Mouse (Mus musculus): ENCODE results near the gene Krt90.

GRCm38 (mm10) chr15:101558034-101558646, 4.6 kb downstream of the Krt90 start:
- TF ChIP-seq CTCF (IDR thresholded peaks at IDR 0.05; ENCODE audit: low read depth) (no peak), EP300 (IDR thresholded peaks at IDR 0.05; ENCODE audit: low read depth) (no peak)
